Mouse (Mus musculus): ENCODE measurements around the gene Cox5a. TPM values are rescaled to one million over a fixed set of nuclear protein-coding genes. Genes with fewer than 3 reads are reported as not detected.

Gene Cox5a
- polyA plus RNA-seq, 1 experiment: 397 TPM

- Histone ChIP-seq H3K4me1 (replicated peaks; ENCODE audit: control insufficient read depth, insufficient read depth, low read length) (peaks cover 10% of the 10 kb centered on the region), H3K27ac (ENCODE audit: control insufficient read depth, insufficient read depth, low read length) (no peak overlapping the region), H3K36me3 (ENCODE audit: control insufficient read depth, insufficient read depth, low read length) (no peaks in the 10 kb centered on the region), H3K4me3 (ENCODE audit: control insufficient read depth, insufficient read depth, low read length) (no peak overlapping the region), H3K27me3 (ENCODE audit: control insufficient read depth, insufficient read depth, low read length) (no peaks in the 10 kb centered on the region)
- no peak for TF ChIP-seq CTCF (IDR thresholded peaks at IDR 0.05; ENCODE audit: borderline replicate concordance, control insufficient read depth, extremely low read depth, insufficient read depth, low read length, poor library complexity)
- TF ChIP-seq POLR2A (IDR thresholded peaks at IDR 0.05; ENCODE audit: control insufficient read depth, extremely low read depth, insufficient read depth, low read length, poor library complexity): no peak
- no peak for DNase-seq
- 83% methylated on average over 3 of the region's 3 CpGs for WGBS
These were observed 36.1 kb downstream of the Cox5a start for GRCm38 (mm10) chr9:57557215-57557614.

GRCm38 (mm10) chr9:57558625-57559024, 37.6 kb downstream of the Cox5a start:
- no peak overlapping the region for H3K4me3 ChIP-seq (ENCODE audit: control insufficient read depth, insufficient read depth, low read length)
- H3K36me3 ChIP-seq (ENCODE audit: control insufficient read depth, insufficient read depth, low read length): no peaks in the 10 kb centered on the region
- DNase-seq: no peak
- no peaks in the 10 kb centered on the region for H3K27me3 ChIP-seq (ENCODE audit: control insufficient read depth, insufficient read depth, low read length)
- H3K4me1 ChIP-seq (replicated peaks; ENCODE audit: control insufficient read depth, insufficient read depth, low read length): peaks cover 17% of the 10 kb centered on the region
- WGBS: 74% methylated on average over 4 of the region's 4 CpGs
- no peak for TF ChIP-seq POLR2A (IDR thresholded peaks at IDR 0.05; ENCODE audit: control insufficient read depth, extremely low read depth, insufficient read depth, low read length, poor library complexity)
- no peak for TF ChIP-seq CTCF (IDR thresholded peaks at IDR 0.05; ENCODE audit: borderline replicate concordance, control insufficient read depth, extremely low read depth, insufficient read depth, low read length, poor library complexity)
- no peak overlapping the region for H3K27ac ChIP-seq (ENCODE audit: control insufficient read depth, insufficient read depth, low read length)

DNA sequence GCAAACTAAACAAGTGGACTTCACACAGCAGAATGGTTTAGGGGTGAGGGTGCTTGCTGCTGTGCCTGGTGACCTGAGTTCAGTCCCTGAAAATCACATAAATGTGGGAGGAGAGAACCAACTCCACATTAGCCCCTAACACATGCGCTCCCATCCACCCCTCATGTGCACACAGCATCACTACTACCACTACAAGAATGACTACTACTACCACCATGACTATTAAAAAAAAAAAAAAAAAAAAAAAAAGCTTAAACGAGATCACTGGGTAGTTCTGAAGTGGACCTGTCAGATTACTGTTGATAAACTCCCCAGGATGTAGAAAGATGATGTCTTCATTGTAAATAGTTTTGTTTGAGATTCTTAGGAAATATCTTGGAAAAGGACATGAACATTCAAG, 38.5 kb downstream of the Cox5a start:
- no peak overlapping the region for H3K4me3 ChIP-seq (ENCODE audit: control insufficient read depth, insufficient read depth, low read length)
- WGBS: 85% methylated on average over 2 of the region's 2 CpGs
- TF ChIP-seq CTCF (IDR thresholded peaks at IDR 0.05; ENCODE audit: borderline replicate concordance, control insufficient read depth, extremely low read depth, insufficient read depth, low read length, poor library complexity) (no peak), POLR2A (IDR thresholded peaks at IDR 0.05; ENCODE audit: control insufficient read depth, extremely low read depth, insufficient read depth, low read length, poor library complexity) (no peak)
- no peak for DNase-seq
- H3K27ac ChIP-seq (ENCODE audit: control insufficient read depth, insufficient read depth, low read length): no peak overlapping the region
- no peaks in the 10 kb centered on the region for H3K27me3 ChIP-seq (ENCODE audit: control insufficient read depth, insufficient read depth, low read length)
- H3K4me1 ChIP-seq (replicated peaks; ENCODE audit: control insufficient read depth, insufficient read depth, low read length): peaks cover 19% of the 10 kb centered on the region
- no peaks in the 10 kb centered on the region for H3K36me3 ChIP-seq (ENCODE audit: control insufficient read depth, insufficient read depth, low read length)

GRCm38 (mm10) chr9:57560263-57560662, 39.2 kb downstream of the Cox5a start:
- Histone ChIP-seq H3K36me3 (ENCODE audit: control insufficient read depth, insufficient read depth, low read length) (no peaks in the 10 kb centered on the region), H3K4me1 (replicated peaks; ENCODE audit: control insufficient read depth, insufficient read depth, low read length) (peaks cover 21% of the 10 kb centered on the region), H3K27ac (ENCODE audit: control insufficient read depth, insufficient read depth, low read length) (no peak overlapping the region), H3K4me3 (ENCODE audit: control insufficient read depth, insufficient read depth, low read length) (no peak overlapping the region), H3K27me3 (ENCODE audit: control insufficient read depth, insufficient read depth, low read length) (no peaks in the 10 kb centered on the region)
- TF ChIP-seq CTCF (IDR thresholded peaks at IDR 0.05; ENCODE audit: borderline replicate concordance, control insufficient read depth, extremely low read depth, insufficient read depth, low read length, poor library complexity) (no peak), POLR2A (IDR thresholded peaks at IDR 0.05; ENCODE audit: control insufficient read depth, extremely low read depth, insufficient read depth, low read length, poor library complexity) (no peak)
- no peak for DNase-seq
- WGBS: 31% methylated on average over 7 of the region's 7 CpGs

DNA sequence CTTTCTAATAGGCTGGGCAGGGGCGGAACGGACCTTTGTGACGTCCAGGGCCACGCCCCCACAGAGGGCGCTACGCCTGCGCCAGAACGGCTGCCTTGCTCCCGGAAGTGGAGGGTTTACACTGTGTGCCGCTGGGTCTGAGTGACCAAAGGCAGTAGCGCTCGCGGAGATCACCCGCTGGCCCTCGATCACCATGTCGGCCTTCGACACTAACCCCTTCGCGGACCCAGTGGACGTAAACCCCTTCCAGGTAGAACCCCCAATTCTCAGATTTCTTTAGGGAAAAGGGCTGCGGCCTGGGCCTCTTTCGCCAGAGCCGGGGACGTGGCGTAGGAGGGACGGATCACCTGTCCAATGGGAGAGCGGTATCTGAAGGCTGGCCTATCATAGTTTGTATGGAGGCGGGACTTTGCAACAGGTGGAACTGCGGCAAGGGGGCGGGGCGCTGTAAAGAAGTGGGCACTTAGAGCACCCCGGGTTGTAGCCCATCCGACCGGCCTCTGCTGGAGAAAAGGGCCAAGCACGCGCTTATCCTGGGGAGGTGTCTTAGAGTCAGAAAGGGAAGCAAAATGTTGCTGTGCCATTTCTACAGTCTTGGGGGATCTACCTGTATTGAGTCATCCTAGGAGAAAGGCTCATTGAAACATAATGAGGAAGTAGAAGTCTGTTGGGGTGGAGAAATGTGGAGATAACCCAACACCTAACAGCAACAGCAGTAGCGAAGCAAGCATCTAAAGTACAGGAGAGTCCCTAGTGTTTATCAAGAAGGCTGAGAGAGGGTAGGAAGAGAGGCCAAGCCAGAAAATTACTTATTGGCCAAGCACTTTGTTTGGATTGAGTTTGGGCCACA, 40.0 kb downstream of the Cox5a start, which contains the start of gene Scamp2:
Gene Scamp2 (plus strand): TSS at position 83 of the 850 bp plus-strand sequence.
- Histone ChIP-seq H3K27me3 (ENCODE audit: control insufficient read depth, insufficient read depth, low read length) (no peaks in the 10 kb centered on the region), H3K4me3 (ENCODE audit: control insufficient read depth, insufficient read depth, low read length) (peak within 1 kb of the TSS; percentile 75), H3K4me1 (replicated peaks; ENCODE audit: control insufficient read depth, insufficient read depth, low read length) (peaks cover 29% of the 10 kb centered on the region), H3K27ac (ENCODE audit: control insufficient read depth, insufficient read depth, low read length) (peak within 1 kb of the TSS; percentile 25; the same call in 1 of the 2 replicates), H3K36me3 (ENCODE audit: control insufficient read depth, insufficient read depth, low read length) (no peaks in the 10 kb centered on the region)
- TF ChIP-seq POLR2A (IDR thresholded peaks at IDR 0.05; ENCODE audit: control insufficient read depth, extremely low read depth, insufficient read depth, low read length, poor library complexity): no peak
- TF ChIP-seq CTCF (IDR thresholded peaks at IDR 0.05; ENCODE audit: borderline replicate concordance, control insufficient read depth, extremely low read depth, insufficient read depth, low read length, poor library complexity): peak; percentile 21; the same call in 1 of the 2 replicates
- peak; percentile 90 for DNase-seq
- under 1% methylated on average over 37 of the region's 37 CpGs for WGBS

DNA sequence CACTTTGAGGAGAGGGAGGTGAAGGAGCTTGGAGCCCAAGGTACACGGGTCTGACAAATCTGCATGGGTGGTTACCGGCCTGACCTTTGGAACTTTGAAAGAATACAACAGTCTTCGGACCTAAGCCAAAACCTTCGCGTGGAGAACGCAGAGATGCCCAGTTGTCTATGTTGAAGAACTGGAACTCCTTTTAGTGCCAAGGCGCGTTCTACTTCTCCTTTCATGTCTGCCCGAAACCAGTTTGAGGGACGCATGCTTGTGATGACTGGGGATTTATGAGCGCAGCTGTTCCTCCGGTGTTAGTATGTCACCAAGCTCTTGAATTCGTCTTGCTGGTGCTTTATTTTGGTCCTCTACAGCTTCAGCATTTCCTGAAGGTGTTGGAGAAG, 40.6 kb downstream of the Cox5a start:
- DNase-seq: no peak
- H3K36me3 ChIP-seq (ENCODE audit: control insufficient read depth, insufficient read depth, low read length): no peaks in the 10 kb centered on the region
- H3K27me3 ChIP-seq (ENCODE audit: control insufficient read depth, insufficient read depth, low read length): no peaks in the 10 kb centered on the region
- 9% methylated on average over 13 of the region's 13 CpGs for WGBS
- H3K4me1 ChIP-seq (replicated peaks; ENCODE audit: control insufficient read depth, insufficient read depth, low read length): peaks cover 29% of the 10 kb centered on the region
- TF ChIP-seq POLR2A (IDR thresholded peaks at IDR 0.05; ENCODE audit: control insufficient read depth, extremely low read depth, insufficient read depth, low read length, poor library complexity) (no peak), CTCF (IDR thresholded peaks at IDR 0.05; ENCODE audit: borderline replicate concordance, control insufficient read depth, extremely low read depth, insufficient read depth, low read length, poor library complexity) (no peak)
- no peak overlapping the region for H3K27ac ChIP-seq (ENCODE audit: control insufficient read depth, insufficient read depth, low read length)
- H3K4me3 ChIP-seq (ENCODE audit: control insufficient read depth, insufficient read depth, low read length): 0 out of 2 replicates have a peak overlapping the region, but pooled peaks have one; percentile 3
